Mouse (Mus musculus) heart, adult 18-20 months (tissue): Measurements from ENCODE around the gene Ergic2. TPM values are rescaled to one million over a fixed set of nuclear protein-coding genes. Genes with fewer than 3 reads are reported as not detected.

Source experiments
- DNase-seq, 2 experiments: peaks; one replicate each; pipeline ENCODE4 v3.0.0; 2021 to 2022; ENCODE audit warnings: mixed read lengths in 1 of 2
- long read RNA-seq, 2 experiments: library from polyadenylated mRNA; stranded (forward); transcript quantifications; one replicate each; pipeline ENCODE4 v2.0.0; 2021
- total RNA-seq, 2 experiments: library from RNA; stranded (reverse); gene quantifications; 2 replicates each; pipeline ENCODE4 v1.2.3; 2021

Ergic2 gene
- total RNA-seq: 10 to 100 TPM; 51.5 to 54.1 TPM
- long read RNA-seq, experiment 1, full-length matches to known transcripts: 58 of 69 reads
- long read RNA-seq, experiment 1, partial matches to known transcripts: 2 of 69 reads
- long read RNA-seq, experiment 1, other reads (novel, unspliced or antisense): 9 of 69 reads
- long read RNA-seq, experiment 2, full-length matches to known transcripts: 26 of 29 reads
- long read RNA-seq, experiment 2, partial matches to known transcripts: 0 of 29 reads
- long read RNA-seq, experiment 2, other reads (novel, unspliced or antisense): 3 of 29 reads

DNA sequence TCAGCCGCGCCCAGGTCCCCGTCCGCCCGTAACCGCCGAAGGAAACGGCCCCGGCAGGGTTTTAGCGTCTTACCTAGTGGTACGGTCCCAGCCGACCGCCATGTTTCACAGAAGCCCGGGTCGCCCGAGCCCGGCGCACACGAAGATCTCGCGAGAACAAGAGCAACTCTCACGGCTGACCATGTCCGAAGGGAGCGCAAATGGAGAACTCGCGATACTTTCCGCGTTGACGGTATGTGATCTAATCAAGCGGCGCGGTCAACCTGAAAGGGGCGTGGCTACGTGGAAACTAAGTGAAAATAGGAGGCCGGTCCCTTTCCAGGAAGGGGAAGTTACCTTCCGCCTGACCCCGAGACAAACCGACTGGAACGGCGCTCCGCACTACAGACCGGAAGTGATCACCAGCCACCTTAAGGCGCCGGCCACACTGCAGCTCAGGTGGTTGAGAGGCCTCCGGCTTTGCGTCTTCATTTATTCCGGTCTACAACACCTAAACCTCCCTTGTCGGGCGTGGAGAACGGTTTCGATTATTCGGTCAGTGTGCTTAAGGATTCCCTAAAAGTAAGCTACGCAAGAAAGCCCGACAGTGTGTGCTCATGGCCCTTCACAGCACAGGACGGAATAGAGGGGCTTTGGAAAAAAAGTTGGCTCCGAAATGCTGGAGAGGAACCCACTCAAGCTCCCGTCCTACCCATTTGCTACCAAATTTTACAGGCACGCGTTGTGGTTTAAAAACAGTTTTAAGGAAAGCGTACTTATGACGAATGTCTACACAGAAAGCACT lies at the start of gene Ergic2:
TSS of gene Ergic2 (minus strand) at position 478 of the 784 bp plus-strand sequence.
- DNase-seq: peak; percentile 98 to 99

DNA sequence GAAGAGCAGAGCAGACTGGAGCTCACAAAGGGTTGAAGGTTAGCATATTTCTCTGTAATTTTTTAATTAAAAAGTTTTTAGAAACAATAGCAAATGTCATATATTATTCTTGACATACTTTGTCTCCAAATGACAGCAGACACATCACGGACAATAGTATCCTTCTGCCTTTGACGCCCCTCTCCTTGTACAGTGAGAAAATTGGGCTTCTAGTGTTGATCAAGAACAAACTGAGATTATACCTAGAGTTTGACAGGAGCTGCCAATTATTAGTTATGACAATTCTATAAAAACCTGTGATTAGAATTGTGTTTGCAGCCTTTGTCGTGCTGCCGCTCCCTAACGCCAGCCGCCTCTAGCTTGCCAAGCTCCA lies 48.5 kb upstream of the Ergic2 start:
- DNase-seq: no peak

- no peak for DNase-seq
These were observed 48.0 kb upstream of the Ergic2 start for GRCm38 (mm10) chr6:148259979-148260728.

DNA sequence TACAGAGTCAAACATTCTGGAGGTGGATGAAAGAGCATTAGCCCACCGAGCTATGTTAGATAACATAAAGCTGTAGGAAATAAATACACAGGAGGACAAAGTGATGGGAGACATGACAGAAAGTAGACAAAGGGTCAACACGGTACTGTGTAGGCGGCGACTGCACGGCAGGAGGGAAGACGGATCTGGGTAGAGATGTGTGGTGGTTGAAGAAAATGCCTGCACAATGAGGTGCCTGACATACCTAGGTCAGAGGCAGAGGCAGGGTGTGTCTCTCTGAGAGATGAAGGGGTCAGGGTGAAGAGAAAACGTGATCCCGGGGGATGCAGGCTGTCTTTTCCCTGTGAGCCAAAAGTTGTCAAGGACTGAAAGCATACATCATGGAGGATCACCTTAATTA lies 46.9 kb upstream of the Ergic2 start:
- no peak for DNase-seq

- no peak for DNase-seq
These were observed 45.6 kb upstream of the Ergic2 start for GRCm38 (mm10) chr6:148257805-148258204.

GRCm38 (mm10) chr6:148256109-148256508 lies 43.9 kb upstream of the Ergic2 start:
- DNase-seq: no peak

- DNase-seq: no peak
These were observed 43.4 kb upstream of the Ergic2 start for GRCm38 (mm10) chr6:148255395-148256053.

GRCm38 (mm10) chr6:148249221-148249620 lies 37.0 kb upstream of the Ergic2 start:
- DNase-seq: no peak

DNA sequence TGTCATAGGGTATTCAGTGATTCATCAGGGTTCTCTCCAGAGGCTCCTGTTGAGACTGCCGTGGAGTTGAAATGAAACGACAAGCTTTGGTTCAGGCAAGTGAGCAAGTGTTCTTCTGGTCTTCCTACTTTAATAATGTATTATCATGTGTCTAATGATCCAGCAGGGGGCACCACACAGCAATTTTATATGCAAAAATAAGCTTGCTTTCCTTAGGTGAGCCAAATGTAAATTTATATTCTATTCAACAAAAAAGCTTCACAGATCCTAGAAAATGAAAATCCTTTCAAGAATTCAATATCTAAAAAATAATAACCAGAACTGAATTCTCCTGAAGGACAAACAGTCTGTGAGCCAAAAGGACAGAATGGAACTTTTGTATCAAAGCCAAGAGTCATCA lies 36.5 kb upstream of the Ergic2 start:
- peak; percentile 31 to 76 for DNase-seq

- no peak for DNase-seq
These were observed 34.4 kb upstream of the Ergic2 start for GRCm38 (mm10) chr6:148246544-148246943.

DNA sequence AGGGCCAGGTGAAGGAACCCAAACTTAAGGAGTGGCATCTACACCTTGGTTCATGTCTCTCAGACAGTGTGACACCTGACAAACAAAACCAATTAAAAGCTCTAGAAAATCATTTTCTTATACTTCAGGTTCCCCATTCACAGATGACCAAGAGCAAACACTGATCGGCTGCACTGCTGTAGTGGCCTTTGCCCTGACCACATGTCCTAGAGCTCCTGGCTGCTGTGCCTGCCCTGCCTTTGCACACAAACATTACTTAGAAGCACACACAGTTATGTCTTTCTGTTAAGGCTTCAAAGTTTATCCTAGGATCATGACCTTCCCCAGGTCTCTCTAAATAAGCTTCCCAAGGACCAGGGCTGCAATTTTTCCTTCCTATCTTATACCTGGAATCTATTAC lies 32.7 kb upstream of the Ergic2 start:
- no peak for DNase-seq

DNA sequence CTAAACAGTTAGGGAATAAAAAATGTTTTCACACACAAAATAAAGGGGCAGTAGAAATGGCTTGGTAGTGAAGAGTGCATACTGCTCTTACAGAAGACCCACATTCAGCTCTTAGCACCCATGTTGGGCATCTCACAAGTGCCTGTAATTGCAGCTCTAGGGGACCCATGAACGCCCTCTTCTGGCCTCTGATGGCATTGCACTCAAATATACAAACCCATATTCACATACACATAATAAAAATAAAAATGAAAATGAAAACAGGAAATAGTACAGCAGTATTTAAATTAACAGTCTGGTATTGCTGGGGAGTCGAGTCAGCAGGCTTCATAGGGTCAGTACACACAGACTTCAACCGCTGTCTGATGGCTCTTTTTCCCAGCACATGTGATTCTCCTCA lies 30.1 kb upstream of the Ergic2 start:
- no peak for DNase-seq

DNA sequence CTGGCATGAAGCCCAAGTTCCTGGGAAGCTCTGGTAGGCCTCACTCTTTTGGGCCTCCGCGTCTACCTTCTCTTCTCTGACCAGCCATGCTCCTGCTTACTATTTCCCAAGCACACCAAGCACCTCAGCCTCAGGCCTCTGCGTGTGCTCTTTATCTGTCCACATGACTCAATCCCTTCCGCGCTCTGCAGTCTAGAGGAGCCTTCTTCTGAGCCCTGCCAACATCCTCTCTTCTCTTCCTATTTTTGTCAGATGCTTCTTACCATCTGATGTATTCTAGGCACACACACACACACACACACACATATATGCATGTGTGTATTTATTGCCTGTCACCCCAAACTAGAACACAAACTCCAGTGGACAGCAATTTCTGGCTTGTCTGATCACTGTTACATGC lies 29.5 kb upstream of the Ergic2 start:
- DNase-seq: no peak

- DNase-seq: no peak
These were observed 27.1 kb upstream of the Ergic2 start for GRCm38 (mm10) chr6:148239311-148239710.

DNA sequence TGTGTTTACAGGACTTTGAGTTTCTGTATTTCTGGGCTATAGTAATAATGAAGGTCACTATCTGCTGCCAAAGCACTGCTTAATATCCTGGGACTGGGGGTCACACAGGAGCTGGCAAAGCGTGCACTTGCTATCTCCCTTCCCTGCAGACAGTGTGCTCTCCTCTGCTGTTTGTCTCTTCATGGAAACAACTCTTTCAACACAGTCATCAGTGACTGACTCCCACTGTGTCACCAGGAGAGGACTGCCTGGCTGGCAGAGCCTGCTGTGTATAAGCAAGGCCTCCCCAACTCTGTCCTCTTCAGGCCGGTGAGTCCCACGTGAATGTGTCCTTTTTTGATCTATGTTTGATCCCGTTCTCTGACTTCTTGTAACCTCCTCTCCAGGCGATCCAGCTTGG lies 25.3 kb upstream of the Ergic2 start:
- DNase-seq: peak in 1 of 2 experiments; percentile 11

GRCm38 (mm10) chr6:148234105-148234828 lies 22.1 kb upstream of the Ergic2 start:
- DNase-seq: no peak

GRCm38 (mm10) chr6:148227542-148227941 lies 15.4 kb upstream of the Ergic2 start:
- no peak for DNase-seq

GRCm38 (mm10) chr6:148222686-148223085 lies 10.5 kb upstream of the Ergic2 start:
- no peak for DNase-seq

GRCm38 (mm10) chr6:148218235-148219076 lies 6.3 kb upstream of the Ergic2 start:
- no peak for DNase-seq

DNA sequence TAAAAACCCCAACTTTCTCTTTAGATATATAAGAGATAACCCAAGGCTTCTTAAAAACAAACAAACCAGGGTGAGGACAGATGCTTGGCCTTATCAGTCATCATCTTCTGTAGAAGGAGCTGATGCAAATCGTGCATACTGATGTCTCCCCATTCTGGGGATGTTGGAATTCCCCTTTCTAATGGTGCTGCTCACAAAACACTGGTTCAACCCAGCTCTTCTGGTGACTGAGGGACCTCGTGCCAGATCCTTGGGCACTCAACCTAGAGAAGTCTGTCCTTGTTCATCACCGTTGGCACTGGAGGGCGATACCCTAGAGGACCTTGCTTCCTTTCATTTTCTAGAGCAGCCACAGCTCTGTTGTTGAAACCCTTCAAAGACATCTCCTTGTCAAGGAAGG lies 4.6 kb upstream of the Ergic2 start:
- no peak for DNase-seq

DNA sequence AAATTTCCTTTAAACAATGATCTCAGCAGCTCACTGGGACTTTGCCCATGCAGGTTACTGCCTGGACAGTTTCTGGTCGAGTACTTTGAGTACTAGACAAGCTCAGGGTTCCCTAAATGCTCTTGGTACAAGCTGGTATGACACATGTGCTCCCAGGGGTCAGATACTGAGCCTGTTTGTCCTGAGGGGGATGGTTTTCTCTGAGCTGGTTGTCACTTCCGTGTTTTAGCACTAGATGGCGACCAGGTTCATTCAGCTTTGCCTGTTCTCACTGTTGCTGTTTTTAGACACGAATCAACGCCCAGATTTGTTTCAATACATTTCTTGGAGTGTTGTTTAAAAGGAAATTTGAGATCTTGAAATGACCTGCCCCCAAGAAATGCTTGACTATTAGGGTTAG lies 2.6 kb upstream of the Ergic2 start:
- peak; percentile 46 to 66 for DNase-seq
